Mouse (Mus musculus): ENCODE measurements around the gene Serpina3a.

GRCm38 (mm10) chr12:104114921-104115579, 2.5 kb downstream of the Serpina3a start:
- TF ChIP-seq CTCF (IDR thresholded peaks at IDR 0.05; ENCODE audit: extremely low read depth, insufficient read length, insufficient replicate concordance, low read depth, low read length) (no peak), POLR2A (IDR thresholded peaks at IDR 0.05; ENCODE audit: low read depth, low read length) (no peak)

All from small intestine, adult 2 months (tissue).